Mouse (Mus musculus) liver, postnatal 0 days (tissue): ENCODE results near the gene Cd320.
A peak's percentile ranks its signal among the peaks of the same experiment; 100 is the strongest.

Experiments
- CTCF ChIP-seq: sonication (generic); IDR thresholded peaks from 2 replicates; pipeline ENCODE4 v1.5.1; 2016; ENCODE audit warnings: antibody characterized with exemption, low read depth
- EP300 ChIP-seq: IDR thresholded peaks from 2 replicates; pipeline ENCODE4 v1.6.1; 2016; ENCODE audit warnings: antibody characterized with exemption, low read depth, mild to moderate bottlenecking

DNA sequence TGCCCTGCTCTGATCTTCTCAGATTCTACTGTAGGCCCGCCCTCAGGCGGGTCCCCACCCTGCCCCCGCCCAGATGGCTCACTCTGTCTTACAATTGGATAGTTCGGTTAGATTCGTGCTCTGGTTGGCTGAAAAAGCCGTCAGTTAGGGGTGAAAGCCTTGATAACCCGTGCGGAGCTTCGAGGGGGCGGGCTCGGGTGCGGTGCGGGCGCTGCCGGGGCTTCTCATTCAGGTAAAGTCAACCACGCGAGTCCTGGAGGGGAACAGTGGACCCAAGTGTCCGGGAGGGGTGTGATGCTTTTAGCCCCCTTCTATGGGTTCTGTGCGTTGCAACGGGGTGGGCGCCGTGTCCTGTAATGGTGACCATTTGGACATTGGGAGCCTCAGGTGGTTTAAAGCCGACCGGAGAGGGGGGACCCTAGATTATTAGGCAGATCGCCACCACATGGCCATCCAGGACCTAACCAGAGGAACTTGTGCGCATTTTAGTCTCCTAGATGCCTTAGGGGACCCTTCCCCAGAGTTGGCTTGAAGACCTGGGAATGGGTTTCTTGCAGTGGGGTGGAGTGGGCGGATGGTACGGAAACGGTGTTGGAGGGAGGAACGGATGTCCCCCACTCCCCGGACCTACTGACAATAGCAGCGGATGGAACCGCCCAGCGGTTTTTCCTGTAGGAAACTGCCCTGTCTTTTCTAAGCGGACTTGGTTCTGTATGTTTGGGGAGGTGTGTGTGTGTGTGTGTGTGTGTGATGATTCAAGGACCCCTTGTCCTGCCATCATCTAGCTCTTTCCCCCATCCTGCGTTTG lies 32.4 kb upstream of the Cd320 start, which contains the start of gene Kank3:
- TF ChIP-seq CTCF: no peak
- peak; percentile 30; the same call in 1 of the 2 replicates for TF ChIP-seq EP300
